Mouse (Mus musculus) lung, embryonic 14.5 days (tissue): ENCODE data around the gene Tnik. TPM values are rescaled to one million over a fixed set of nuclear protein-coding genes. Genes with fewer than 3 reads are reported as not detected.

Experiments
- ATAC-seq: fragments of 200-750 bp; cut with Nextera tagmentation; 2 replicates; pipeline ENCODE4 v1.8.0; 2017; ENCODE audit warnings: mild to moderate bottlenecking, moderate TSS enrichment, moderate library complexity; ENCODE audit not compliant: insufficient read depth
- DNase-seq: peaks from one replicate; pipeline ENCODE4 v3.0.0-alpha.2; 2015
- H3K27ac ChIP-seq: fragments of 300-500 bp; sonication (generic); 2 replicates; pipeline ENCODE4 v1.5.1; 2014; ENCODE audit warnings: low read depth, mild to moderate bottlenecking, moderate library complexity
- H3K27me3 ChIP-seq: fragments of 300-500 bp; sonication (generic); 2 replicates; pipeline ENCODE4 v1.6.1; 2014; ENCODE audit warnings: low read length, control low read depth; ENCODE audit not compliant: insufficient read depth
- H3K36me3 ChIP-seq: fragments of 300-500 bp; sonication (generic); 2 replicates; pipeline ENCODE4 v1.6.1; 2014; ENCODE audit warnings: control low read depth; ENCODE audit not compliant: insufficient read depth
- H3K4me1 ChIP-seq: fragments of 300-500 bp; sonication (generic); 2 replicates; pipeline ENCODE4 v1.6.1; 2014; ENCODE audit warnings: antibody characterized with exemption, control low read depth; ENCODE audit not compliant: insufficient read depth
- H3K4me2 ChIP-seq: fragments of 300-500 bp; sonication (generic); 2 replicates; pipeline ENCODE4 v1.6.1; 2014; ENCODE audit warnings: mild to moderate bottlenecking
- H3K4me3 ChIP-seq: fragments of 300-500 bp; sonication (generic); 2 replicates; pipeline ENCODE4 v1.5.1; 2014; ENCODE audit warnings: low read depth, low read length
- H3K9ac ChIP-seq: fragments of 300-500 bp; sonication (generic); 2 replicates; pipeline ENCODE4 v1.6.1; 2014
- H3K9me3 ChIP-seq: fragments of 300-500 bp; sonication (generic); 2 replicates; pipeline ENCODE4 v1.6.1; 2016; ENCODE audit warnings: low read depth, low read length, control low read depth
- CTCF ChIP-seq: IDR thresholded peaks from 2 replicates; pipeline ENCODE4 v1.5.1; 2016; ENCODE audit warnings: antibody characterized with exemption, low read depth
- WGBS: fragments of 180-500 bp; shearing (Covaris S2); extraction: QIAGEN DNeasy Blood & Tissue Kit; methylation state at CpG from one replicate; pipeline ENCODE4 v1.1.7; 2014; 5-methylcytosine and 5-hydroxymethylcytosine counted together
- polyA plus RNA-seq: library from polyadenylated mRNA; unstranded; fragments of >200 nt; fragmentation: Nextera tagmentation; extraction: Ambion mirVana; gene quantifications from 2 replicates; pipeline ENCODE4 v1.2.1, GENCODE M21; 2014

The Tnik gene
- polyA plus RNA-seq, 1 experiment from 2014 or later: 13.6 TPM

DNA sequence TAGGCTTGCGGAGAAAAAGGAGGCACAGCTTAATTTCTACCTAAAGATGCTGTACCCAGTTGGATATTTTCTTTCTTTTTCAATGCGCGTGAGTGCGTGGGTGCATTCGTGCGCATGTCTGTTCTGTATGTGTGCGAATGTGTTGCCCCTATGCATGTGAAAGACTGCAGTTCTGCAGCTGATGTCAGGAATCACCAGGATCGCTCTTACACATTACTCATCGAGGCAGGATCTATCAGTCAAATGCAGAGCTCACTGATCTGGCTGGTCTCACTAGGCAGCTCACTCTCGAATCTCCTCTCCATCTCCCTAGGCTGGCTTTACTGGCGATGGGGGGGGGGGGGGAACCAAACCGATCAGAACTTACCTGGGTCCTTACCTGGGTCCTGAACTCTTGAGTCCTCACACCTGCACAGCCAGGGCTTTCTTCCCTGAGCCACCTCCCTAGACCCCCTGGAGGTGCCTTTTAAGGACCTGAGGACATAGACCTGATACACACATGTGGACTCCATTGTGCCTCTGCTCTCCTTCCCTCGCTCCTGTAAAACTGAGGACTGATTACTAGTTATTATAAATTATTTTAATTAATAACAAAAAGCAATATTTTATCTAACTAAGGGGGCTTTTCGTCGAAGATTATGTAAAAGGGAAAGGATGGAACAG lies 268.4 kb downstream of the Tnik start:
- no peaks in the 10 kb centered on the region for H3K36me3 ChIP-seq
- ATAC-seq: no peak
- no peak overlapping the region for H3K4me3 ChIP-seq
- no peaks in the 10 kb centered on the region for H3K4me1 ChIP-seq
- no peak overlapping the region for H3K27ac ChIP-seq
- no peak overlapping the region for H3K4me2 ChIP-seq
- H3K9me3 ChIP-seq: no peaks in the 10 kb centered on the region
- no peak for TF ChIP-seq CTCF
- H3K9ac ChIP-seq: no peak overlapping the region
- 70% methylated on average over 15 of the region's 15 CpGs for WGBS
- DNase-seq: no peak
- no peaks in the 10 kb centered on the region for H3K27me3 ChIP-seq

DNA sequence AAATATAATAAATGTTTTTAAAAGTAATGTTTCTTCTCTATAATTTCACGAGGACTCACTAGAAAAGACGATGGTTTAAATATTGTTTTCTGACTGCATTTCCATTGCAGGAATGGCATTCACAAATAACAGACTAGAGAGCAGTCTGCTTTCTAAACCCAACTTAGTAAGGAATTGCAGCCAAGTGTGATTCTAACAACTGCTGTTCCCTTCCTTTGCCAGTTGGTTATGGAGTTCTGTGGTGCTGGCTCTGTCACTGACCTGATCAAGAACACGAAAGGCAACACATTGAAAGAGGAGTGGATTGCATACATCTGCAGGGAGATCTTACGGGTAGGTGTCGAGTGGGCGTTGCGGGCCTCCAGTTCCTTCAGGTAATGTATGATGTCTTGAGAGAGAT lies 269.7 kb downstream of the Tnik start:
- Histone ChIP-seq H3K36me3 (no peaks in the 10 kb centered on the region), H3K9me3 (no peaks in the 10 kb centered on the region), H3K9ac (no peak overlapping the region), H3K4me2 (no peak overlapping the region), H3K4me1 (no peaks in the 10 kb centered on the region), H3K4me3 (no peak overlapping the region), H3K27ac (no peak overlapping the region), H3K27me3 (no peaks in the 10 kb centered on the region)
- ATAC-seq: no peak
- 92% methylated on average over 7 of the region's 7 CpGs for WGBS
- DNase-seq: no peak
- no peak for TF ChIP-seq CTCF

DNA sequence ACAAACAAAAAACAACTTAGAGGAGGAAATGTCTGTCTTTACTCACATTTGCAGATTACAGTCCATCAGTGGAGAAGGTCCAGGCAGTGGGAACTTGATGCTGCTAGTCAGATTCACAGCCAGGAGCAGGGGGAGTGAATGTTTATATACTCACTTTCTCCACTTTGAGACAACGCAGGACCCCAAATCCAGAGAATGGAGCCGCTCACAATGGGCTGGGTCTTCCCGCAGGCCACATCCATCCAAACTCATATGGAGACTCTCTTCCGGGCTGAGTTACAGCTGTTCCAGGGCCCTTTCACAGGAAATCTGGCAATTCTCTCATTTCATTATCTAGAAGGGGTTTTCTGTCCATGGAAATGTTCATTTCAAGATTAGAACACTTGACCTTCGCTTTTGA lies 277.1 kb downstream of the Tnik start:
- ATAC-seq: no peak
- no peak for DNase-seq
- Histone ChIP-seq H3K4me1 (no peaks in the 10 kb centered on the region), H3K4me3 (no peak overlapping the region), H3K4me2 (no peak overlapping the region), H3K9ac (no peak overlapping the region), H3K27ac (no peak overlapping the region), H3K27me3 (no peaks in the 10 kb centered on the region), H3K9me3 (no peaks in the 10 kb centered on the region), H3K36me3 (no peaks in the 10 kb centered on the region)
- TF ChIP-seq CTCF: no peak
- 75% methylated on average over 5 of the region's 5 CpGs for WGBS

DNA sequence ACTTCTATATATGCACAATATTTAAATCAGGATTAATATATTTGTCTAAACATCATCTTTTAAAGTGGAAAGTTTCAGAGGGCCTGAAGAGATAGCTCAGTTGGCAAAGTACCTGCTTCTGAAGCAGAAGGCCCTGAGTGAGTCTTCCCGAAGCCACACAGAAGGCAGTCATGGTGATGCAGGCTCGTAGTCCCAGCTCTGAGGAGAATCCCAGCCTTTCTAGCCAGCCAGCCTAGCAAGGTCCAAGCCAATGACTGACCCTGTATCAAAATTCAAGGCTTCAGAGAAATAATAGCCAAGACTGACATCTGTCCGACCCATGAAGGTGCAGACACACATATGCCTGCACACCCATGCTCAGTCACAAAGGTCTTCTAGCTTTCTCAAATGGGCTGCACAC lies 279.9 kb downstream of the Tnik start:
- WGBS: 91% methylated on average over 3 of the region's 3 CpGs

DNA sequence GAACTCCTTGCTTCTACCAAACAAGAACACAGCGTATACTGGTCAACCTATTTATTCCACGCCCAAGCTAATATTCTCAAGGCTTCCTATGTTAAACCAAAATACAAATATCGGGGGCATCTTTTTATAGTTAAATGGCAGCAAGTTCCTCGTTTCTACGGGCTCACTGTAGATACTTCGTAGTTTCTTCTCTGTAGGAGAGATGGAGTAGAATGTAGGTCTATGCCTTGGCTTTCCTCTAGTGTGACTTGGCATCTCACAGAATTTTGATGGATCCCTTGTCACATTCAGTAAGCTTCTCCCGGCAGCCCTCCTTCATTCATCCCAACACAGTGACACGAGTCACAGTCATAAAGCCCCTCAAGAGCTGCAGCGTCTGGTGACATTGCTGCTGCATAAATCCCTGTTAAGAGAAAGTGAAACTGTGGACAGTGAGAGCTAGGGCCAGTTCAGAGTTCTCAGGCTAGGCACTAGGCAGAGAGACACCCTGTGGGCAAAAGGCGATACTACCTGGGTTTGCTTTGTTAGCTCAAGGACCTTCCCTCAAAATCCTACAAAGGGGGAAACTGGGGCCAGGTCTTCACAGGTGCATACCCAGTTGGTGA lies 280.5 kb downstream of the Tnik start:
- no peaks in the 10 kb centered on the region for H3K36me3 ChIP-seq
- no peak overlapping the region for H3K9ac ChIP-seq
- peak; percentile 68 for DNase-seq
- no peak for ATAC-seq
- no peak overlapping the region for H3K4me2 ChIP-seq
- H3K27ac ChIP-seq: no peak overlapping the region
- no peaks in the 10 kb centered on the region for H3K4me1 ChIP-seq
- peak; percentile 67 for TF ChIP-seq CTCF
- H3K9me3 ChIP-seq: no peaks in the 10 kb centered on the region
- WGBS: 69% methylated on average over 10 of the region's 10 CpGs
- H3K4me3 ChIP-seq: no peak overlapping the region
- no peaks in the 10 kb centered on the region for H3K27me3 ChIP-seq

More for the DNA sequence above, 279.9 kb downstream of the Tnik start:
- no peak for ATAC-seq
- TF ChIP-seq CTCF: no peak
- Histone ChIP-seq H3K4me3 (no peak overlapping the region), H3K4me1 (no peaks in the 10 kb centered on the region), H3K9me3 (no peaks in the 10 kb centered on the region), H3K9ac (no peak overlapping the region), H3K27me3 (no peaks in the 10 kb centered on the region), H3K4me2 (no peak overlapping the region), H3K36me3 (no peaks in the 10 kb centered on the region), H3K27ac (no peak overlapping the region)
- DNase-seq: no peak

DNA sequence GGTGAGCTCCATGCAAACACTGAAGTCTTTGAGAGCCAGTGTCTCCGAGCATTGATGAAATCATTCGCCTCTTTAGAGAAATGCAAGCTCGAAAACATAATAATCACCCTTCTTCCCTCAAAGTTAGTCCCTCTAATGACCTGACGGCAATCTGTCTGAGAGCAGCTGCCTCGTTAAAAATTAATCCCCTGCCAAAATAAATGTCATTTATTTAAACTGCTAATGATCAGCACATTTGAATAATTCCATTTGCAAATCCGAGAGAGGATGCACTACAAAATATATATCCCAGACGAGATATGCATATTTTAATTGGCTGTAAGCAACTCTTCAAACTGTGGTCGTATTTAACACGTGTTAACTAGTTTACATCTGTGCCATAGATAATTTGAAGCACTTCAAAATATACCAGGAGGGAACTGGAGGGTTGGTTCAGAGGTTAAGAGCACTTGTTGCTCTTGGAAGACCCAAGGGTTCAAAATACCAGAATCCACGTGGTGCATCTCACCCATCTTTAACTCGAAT lies 281.4 kb downstream of the Tnik start:
- TF ChIP-seq CTCF: no peak
- no peak overlapping the region for H3K4me2 ChIP-seq
- no peak overlapping the region for H3K4me3 ChIP-seq
- no peak for ATAC-seq
- 43% methylated on average over 11 of the region's 11 CpGs for WGBS
- H3K36me3 ChIP-seq: no peaks in the 10 kb centered on the region
- H3K4me1 ChIP-seq: no peaks in the 10 kb centered on the region
- H3K27ac ChIP-seq: no peak overlapping the region
- DNase-seq: no peak
- no peaks in the 10 kb centered on the region for H3K27me3 ChIP-seq
- H3K9me3 ChIP-seq: no peaks in the 10 kb centered on the region
- no peak overlapping the region for H3K9ac ChIP-seq

DNA sequence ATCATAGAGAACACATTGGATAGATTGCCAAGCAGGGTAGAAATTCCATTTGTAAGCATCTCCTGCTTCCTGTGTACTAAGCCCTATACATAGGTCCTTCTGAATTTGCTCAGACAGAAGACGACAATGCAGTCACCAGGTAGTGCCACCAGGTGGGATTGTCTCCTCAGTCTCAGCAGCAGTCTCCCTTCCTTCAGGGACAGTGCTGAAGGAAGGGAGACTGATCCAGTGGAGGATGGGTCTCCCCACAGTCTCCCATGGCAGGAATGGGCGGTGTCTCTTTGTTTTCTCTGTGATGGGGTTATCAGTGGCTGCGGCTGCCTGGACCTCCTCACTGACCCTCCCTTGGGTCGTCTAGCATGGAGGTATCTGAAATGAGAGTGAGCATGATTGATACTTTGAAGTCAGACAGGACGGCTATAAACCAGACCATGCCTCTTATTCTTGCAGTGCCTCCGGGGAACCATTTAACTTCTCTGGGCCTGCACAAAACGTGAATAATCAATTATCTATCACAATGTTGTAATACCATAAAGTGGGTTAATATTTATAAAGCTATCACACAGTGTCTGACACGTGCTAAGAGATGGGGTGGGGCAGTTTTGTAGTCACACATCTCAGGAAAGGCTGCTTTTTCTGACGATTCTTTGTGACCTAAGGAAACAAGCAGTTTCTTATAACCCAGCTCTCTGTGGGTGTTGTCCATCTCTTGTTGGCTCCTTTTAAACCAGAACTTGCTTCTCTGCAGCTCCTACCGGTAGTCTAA lies 285.1 kb downstream of the Tnik start:
- DNase-seq (no peak), ATAC-seq (no peak)
- WGBS: 33% methylated on average over 10 of the region's 10 CpGs
- no peaks in the 10 kb centered on the region for H3K27me3 ChIP-seq
- no peaks in the 10 kb centered on the region; the same call in 1 of the 2 replicates for H3K4me1 ChIP-seq
- TF ChIP-seq CTCF: no peak; the same call in 1 of the 2 replicates
- no peak overlapping the region for H3K27ac ChIP-seq
- H3K9ac ChIP-seq: no peak overlapping the region
- no peaks in the 10 kb centered on the region for H3K9me3 ChIP-seq
- no peaks in the 10 kb centered on the region for H3K36me3 ChIP-seq
- H3K4me2 ChIP-seq: no peak overlapping the region
- no peak overlapping the region for H3K4me3 ChIP-seq
